Mouse (Mus musculus) urinary bladder, postnatal 25 days (tissue): Measurements from ENCODE around the gene Lrrfip2.

ENCODE experiments used
- DNase-seq: peaks from one replicate; pipeline ENCODE4 v3.0.0; 2022; ENCODE audit warnings: low spot score

Lrrfip2 gene

DNA sequence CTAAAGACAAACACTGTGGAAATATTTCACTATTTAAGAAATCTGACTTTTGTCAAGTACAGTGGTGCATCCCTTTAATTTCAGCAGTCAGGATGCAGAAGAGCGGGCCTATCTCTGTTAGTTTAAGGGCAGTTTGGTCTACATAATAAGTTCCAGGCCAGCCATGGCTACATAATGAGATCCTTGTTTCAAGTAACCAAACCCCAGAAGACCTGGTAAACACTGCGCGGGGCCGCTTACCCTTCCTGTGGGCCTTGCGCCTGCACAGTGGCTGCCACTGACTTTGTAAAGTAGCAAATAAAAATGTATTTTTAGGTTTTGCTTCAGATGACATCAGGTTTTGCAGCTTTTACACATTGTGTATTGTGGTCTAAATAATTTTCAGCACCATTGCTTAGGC is 106.0 kb downstream of the Lrrfip2 start:
- no peak for DNase-seq

- no peak for DNase-seq
Measured at GRCm38 (mm10) chr9:111228446-111228845, 111.1 kb downstream of the Lrrfip2 start.

DNA sequence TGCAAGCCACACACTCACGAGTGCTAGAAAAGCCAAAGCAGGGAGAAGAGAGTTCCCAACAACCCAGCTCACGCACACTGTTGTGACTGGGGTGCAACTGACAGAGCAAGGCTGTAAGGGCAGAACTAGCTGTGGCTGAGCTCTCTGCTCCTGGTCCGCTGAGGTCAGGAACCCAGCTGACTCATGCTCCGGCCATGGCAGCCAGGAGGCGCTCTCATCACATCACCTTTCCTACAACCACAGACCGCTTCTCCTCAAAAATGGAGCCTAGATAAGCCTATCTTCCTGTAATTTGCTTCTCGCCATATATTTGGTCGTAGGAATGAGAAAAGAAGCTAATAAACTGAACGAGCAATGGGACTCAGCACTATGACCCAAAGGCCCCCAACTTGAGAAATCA is 117.3 kb downstream of the Lrrfip2 start:
- no peak for DNase-seq

- no peak for DNase-seq
Measured at GRCm38 (mm10) chr9:111237726-111238125, 120.3 kb downstream of the Lrrfip2 start.

GRCm38 (mm10) chr9:111239821-111240220 is 122.4 kb downstream of the Lrrfip2 start:
- no peak for DNase-seq

DNA sequence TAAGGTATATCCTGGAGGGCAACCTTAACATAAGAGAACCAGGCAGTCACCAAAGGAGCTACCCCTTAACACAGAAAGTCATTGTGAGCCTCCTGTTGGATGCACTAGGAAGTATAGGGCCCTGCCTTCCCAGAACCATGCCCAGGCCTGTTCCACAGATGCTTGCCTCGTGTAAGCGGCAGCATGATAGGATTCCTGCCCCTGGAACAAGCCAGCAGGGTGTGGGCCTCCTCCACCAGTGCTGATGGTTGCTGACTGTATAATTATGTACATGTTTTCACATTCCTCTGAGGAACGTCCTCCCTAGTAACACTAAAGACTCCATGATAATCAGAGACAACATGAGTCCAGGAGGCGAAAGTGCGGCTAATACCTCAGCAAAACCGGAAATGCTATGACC is 126.0 kb downstream of the Lrrfip2 start:
- no peak for DNase-seq

GRCm38 (mm10) chr9:111245546-111245945 is 128.2 kb downstream of the Lrrfip2 start:
- no peak for DNase-seq

- DNase-seq: no peak
Measured at GRCm38 (mm10) chr9:111247682-111248246, 130.4 kb downstream of the Lrrfip2 start.

DNA sequence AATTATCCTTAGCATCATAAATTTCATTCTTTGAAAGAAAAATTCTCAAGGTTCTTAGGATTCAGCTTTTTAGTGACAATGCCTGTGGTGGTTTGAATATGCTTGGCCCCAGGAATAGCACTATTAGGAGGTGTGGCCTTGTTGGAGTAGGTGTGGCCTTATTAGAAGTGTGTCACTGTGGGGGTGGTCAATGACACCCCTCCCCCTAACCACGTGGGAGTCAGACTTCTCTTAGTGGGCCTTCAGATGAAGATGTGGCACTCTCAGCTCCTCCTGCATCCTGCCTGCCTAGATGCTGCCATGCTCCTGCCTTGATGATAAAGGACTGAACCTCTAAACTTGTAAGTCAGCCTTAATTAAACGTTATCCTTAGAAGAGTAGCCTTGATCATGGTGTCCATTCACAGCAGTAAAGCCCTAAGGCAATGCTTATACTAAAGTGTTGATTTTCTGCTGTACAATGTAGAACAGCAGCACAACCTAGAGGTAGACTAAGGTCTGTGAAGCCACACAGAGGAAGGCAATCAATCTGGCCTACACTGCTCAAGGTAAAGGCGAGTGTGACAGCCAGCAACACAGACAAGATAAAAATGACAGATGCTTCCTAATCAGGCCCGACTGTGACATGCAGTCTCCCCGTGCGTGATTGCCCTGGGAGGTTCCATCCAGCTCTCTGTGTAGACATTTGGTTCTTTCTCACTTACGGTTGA is 134.9 kb downstream of the Lrrfip2 start:
- no peak for DNase-seq

- DNase-seq: no peak
Measured at GRCm38 (mm10) chr9:111260360-111260985, 143.1 kb downstream of the Lrrfip2 start.

DNA sequence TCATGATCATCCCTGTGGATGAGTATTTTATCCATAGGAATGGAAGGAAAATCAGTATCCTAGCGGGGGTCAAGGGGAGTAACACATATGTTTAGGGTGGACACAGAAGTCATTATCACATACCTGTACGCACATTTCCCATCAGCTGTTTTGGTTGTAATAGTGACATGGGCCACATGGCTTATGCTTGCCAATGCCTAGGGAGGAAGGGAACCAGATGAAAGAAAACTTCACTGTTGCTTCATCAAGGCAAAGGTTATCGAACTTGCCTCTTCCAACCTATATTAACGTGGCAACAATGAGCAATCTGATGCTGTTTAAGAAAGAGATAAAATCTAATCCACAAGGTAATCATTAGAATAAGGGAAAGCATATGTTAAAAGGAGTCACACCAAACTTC is 144.0 kb downstream of the Lrrfip2 start:
- DNase-seq: no peak

DNA sequence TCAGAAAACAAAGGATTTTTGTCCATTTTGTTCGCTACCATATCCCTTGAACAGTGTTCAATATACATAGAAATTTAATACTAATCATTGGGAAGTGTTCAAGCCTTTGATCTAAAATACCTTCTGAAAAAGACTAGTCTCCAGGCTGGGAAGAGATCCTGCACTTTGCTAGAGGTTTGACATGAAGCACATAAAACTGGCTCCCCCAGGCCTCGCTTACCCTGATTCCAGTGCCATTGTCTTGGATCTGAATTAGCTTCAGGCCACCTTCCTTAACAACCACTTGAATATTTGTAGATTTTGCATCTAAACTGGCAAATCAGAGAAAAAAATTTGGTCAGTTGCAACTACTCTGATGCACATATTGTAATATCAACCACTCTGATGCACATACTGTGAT is 150.6 kb downstream of the Lrrfip2 start:
- DNase-seq: no peak

- no peak for DNase-seq
Measured at GRCm38 (mm10) chr9:111270606-111271005, 153.2 kb downstream of the Lrrfip2 start.

GRCm38 (mm10) chr9:111271056-111271433 is 153.7 kb downstream of the Lrrfip2 start:
- DNase-seq: no peak

DNA sequence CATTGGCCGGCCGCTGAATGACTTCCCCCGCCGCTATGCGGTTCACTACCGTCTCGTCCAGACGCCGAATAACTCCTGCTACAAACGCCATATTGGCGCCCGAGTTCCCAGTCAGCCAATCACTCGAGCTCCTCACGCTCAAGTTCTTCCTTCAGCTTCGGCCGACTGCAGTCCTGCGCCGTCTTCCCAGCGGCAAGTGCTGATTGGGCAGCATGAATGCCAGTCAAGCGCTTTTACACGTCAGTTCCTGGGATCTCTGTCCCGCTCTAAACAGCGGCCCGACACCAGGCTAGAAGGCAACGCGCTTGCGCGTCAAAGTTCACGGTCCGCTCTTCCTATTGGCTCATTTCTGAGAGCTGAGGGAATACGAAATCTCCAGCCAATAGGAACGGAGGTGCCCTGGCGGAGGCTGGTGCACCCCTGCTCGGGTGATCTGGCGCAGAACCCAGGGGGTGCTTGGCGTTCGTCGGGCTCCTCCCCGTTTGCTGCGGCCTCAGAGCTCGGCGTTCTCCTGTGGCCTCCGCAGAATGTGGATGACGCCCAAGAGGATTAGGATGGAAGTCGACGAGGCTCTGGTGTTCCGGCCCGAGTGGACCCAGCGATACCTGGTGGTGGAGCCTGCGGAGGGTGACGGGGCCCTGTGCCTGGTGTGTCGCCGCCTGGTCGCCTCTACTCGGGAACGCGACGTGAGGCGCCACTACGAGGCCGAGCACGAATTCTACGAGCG is 154.2 kb downstream of the Lrrfip2 start, which contains the start of the genes Mlh1 and Epm2aip1:
Gene Mlh1 (minus strand): TSS at position 358 of the 727 bp plus-strand sequence.
Gene Epm2aip1 (plus strand): TSS at position 496 of the 727 bp plus-strand sequence.
- DNase-seq: peak; percentile 99

DNA sequence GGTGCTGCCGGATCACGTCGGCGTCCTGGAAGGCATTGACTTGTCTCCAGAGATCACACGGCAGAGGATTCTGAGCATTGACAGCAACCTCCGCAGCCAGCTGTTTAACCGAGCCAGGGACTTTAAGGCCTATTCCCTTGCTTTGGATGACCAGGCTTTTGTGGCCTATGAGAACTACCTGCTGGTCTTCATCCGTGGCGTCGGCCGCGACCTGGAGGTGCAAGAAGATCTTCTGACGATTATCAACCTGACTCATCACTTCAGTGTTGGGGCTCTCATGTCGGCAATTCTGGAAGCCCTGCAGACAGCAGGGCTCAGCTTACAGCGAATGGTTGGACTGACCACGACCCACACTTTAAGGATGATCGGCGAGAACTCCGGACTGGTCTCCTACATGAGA is 155.0 kb downstream of the Lrrfip2 start:
- peak; percentile 15 for DNase-seq

GRCm38 (mm10) chr9:111272996-111273785 is 155.8 kb downstream of the Lrrfip2 start:
- DNase-seq: no peak

DNA sequence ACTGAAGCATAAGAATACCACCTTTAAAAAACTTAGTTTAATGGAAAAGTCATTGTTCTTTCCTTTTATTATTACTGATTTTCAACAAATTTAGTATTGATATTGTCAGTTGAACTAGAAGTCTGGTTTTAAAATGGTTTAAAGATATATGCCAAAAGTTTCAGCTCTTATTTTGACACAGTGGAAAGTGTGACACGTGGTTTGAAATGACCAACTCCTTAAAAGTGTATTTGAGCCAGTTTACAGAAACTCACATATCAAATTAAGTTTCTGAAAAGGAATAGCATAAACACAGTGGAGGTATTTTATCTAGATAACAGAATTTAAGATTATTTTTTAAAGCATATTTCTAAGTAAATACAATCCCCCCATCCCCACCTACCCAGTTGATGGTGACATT is 156.6 kb downstream of the Lrrfip2 start:
- no peak for DNase-seq

GRCm38 (mm10) chr9:111275156-111275555 is 157.8 kb downstream of the Lrrfip2 start:
- no peak for DNase-seq
